Mouse (Mus musculus): ENCODE measurements around the gene Dnah11. TPM values are rescaled to one million over a fixed set of nuclear protein-coding genes. Genes with fewer than 3 reads are reported as not detected.
"Not testable (repeated sequence)": the region's sequence is repeated elsewhere in the genome, so short reads cannot be mapped to it uniquely, and the experiment has no call there.

Dnah11 gene
- polyA plus RNA-seq, 1 experiment from 2014 or later = 0.10 TPM

- 80% methylated on average over 5 of the region's 5 CpGs for WGBS
- Histone ChIP-seq H3K9me3 (no peaks in the 10 kb centered on the region), H3K27ac (replicated peaks) (no peak overlapping the region), H3K4me1 (replicated peaks) (peaks cover 4% of the 10 kb centered on the region; the same call in 1 of the 2 replicates), H3K4me3 (no peak overlapping the region), H3K36me3 (no peaks in the 10 kb centered on the region), H3K9ac (no peak overlapping the region), H3K4me2 (no peak overlapping the region), H3K27me3 (no peaks in the 10 kb centered on the region; the same call in 1 of the 2 replicates)
- ATAC-seq (ENCODE audit: low read depth) = no peak
Measured at GRCm38 (mm10) chr12:117946823-117947704, 251.8 kb downstream of the Dnah11 start.

GRCm38 (mm10) chr12:117941947-117942346 is 256.9 kb downstream of the Dnah11 start:
- Histone ChIP-seq H3K4me3 (no peak overlapping the region), H3K9me3 (no peaks in the 10 kb centered on the region), H3K36me3 (no peaks in the 10 kb centered on the region), H3K27ac (replicated peaks) (no peak overlapping the region), H3K4me1 (replicated peaks) (peaks cover 6% of the 10 kb centered on the region; the same call in 1 of the 2 replicates), H3K9ac (no peak overlapping the region), H3K27me3 (peaks cover 5% of the 10 kb centered on the region), H3K4me2 (no peak overlapping the region)
- 48% methylated on average over 7 of the region's 7 CpGs for WGBS
- no peak for ATAC-seq (ENCODE audit: low read depth)

- ATAC-seq (ENCODE audit: low read depth) = no peak
- H3K27me3 ChIP-seq = peaks cover 5% of the 10 kb centered on the region
- H3K4me1 ChIP-seq (replicated peaks) = peaks cover 4% of the 10 kb centered on the region; the same call in 1 of the 2 replicates
- no peaks in the 10 kb centered on the region for H3K36me3 ChIP-seq
- no peak overlapping the region for H3K27ac ChIP-seq (replicated peaks)
- H3K9ac ChIP-seq = no peak overlapping the region
- 71% methylated on average over 2 of the region's 2 CpGs for WGBS
- H3K4me2 ChIP-seq = no peak overlapping the region
- H3K9me3 ChIP-seq = no peaks in the 10 kb centered on the region
- H3K4me3 ChIP-seq = no peak overlapping the region
Measured at GRCm38 (mm10) chr12:117938214-117938613, 260.6 kb downstream of the Dnah11 start.

GRCm38 (mm10) chr12:117932026-117932425 is 266.8 kb downstream of the Dnah11 start:
- Histone ChIP-seq H3K9me3 (no peaks in the 10 kb centered on the region), H3K27me3 (no peaks in the 10 kb centered on the region), H3K4me2 (no peak overlapping the region), H3K4me3 (no peak overlapping the region), H3K4me1 (replicated peaks) (no peaks in the 10 kb centered on the region), H3K36me3 (no peaks in the 10 kb centered on the region), H3K9ac (no peak overlapping the region), H3K27ac (replicated peaks) (no peak overlapping the region)
- 86% methylated on average over 1 of the region's 1 CpGs for WGBS
- ATAC-seq (ENCODE audit: low read depth) = no peak

GRCm38 (mm10) chr12:117929768-117930167 is 269.1 kb downstream of the Dnah11 start:
- ATAC-seq (ENCODE audit: low read depth) = no peak
- Histone ChIP-seq H3K9me3 (no peaks in the 10 kb centered on the region), H3K27ac (replicated peaks) (no peak overlapping the region), H3K9ac (no peak overlapping the region), H3K4me3 (no peak overlapping the region), H3K36me3 (no peaks in the 10 kb centered on the region), H3K4me1 (replicated peaks) (no peaks in the 10 kb centered on the region), H3K27me3 (no peaks in the 10 kb centered on the region), H3K4me2 (no peak overlapping the region)
- 83% methylated on average over 4 of the region's 4 CpGs for whole genome bisulfite sequencing

GRCm38 (mm10) chr12:117915826-117916588 is 282.8 kb downstream of the Dnah11 start:
- H3K27me3 ChIP-seq = 0 out of 2 replicates have a peak, but pooled peaks cover 4% of the 10 kb centered on the region
- 26% methylated on average over 10 of the region's 10 CpGs for WGBS
- peak; percentile 40; the same call in 1 of the 2 replicates for ATAC-seq (ENCODE audit: low read depth)
- H3K36me3 ChIP-seq = no peaks in the 10 kb centered on the region
- peaks cover 25% of the 10 kb centered on the region for H3K4me1 ChIP-seq (replicated peaks)
- no peak overlapping the region; the same call in 1 of the 2 replicates for H3K27ac ChIP-seq (replicated peaks)
- H3K9ac ChIP-seq = no peak overlapping the region
- no peak overlapping the region for H3K4me2 ChIP-seq
- no peaks in the 10 kb centered on the region for H3K9me3 ChIP-seq
- no peak overlapping the region for H3K4me3 ChIP-seq

- ATAC-seq (ENCODE audit: low read depth) = no peak
- no peak overlapping the region for H3K4me2 ChIP-seq
- no peaks in the 10 kb centered on the region for H3K36me3 ChIP-seq
- no peaks in the 10 kb centered on the region for H3K9me3 ChIP-seq
- no peak overlapping the region for H3K9ac ChIP-seq
- peaks cover 25% of the 10 kb centered on the region for H3K4me1 ChIP-seq (replicated peaks)
- H3K27ac ChIP-seq (replicated peaks) = no peak overlapping the region
- H3K4me3 ChIP-seq = no peak overlapping the region
- 0 out of 2 replicates have a peak, but pooled peaks cover 4% of the 10 kb centered on the region for H3K27me3 ChIP-seq
- 3% methylated on average over 10 of the region's 10 CpGs for WGBS
Measured at GRCm38 (mm10) chr12:117914613-117915245, 284.1 kb downstream of the Dnah11 start.

GRCm38 (mm10) chr12:117911396-117911795 is 287.4 kb downstream of the Dnah11 start:
- 78% methylated on average over 1 of the region's 1 CpGs for WGBS
- no peak overlapping the region for H3K9ac ChIP-seq
- no peaks in the 10 kb centered on the region for H3K36me3 ChIP-seq
- no peak for ATAC-seq (ENCODE audit: low read depth)
- H3K4me3 ChIP-seq = no peak overlapping the region
- H3K4me1 ChIP-seq (replicated peaks) = peaks cover 20% of the 10 kb centered on the region
- H3K9me3 ChIP-seq = no peaks in the 10 kb centered on the region
- H3K27me3 ChIP-seq = 0 out of 2 replicates have a peak, but pooled peaks cover 4% of the 10 kb centered on the region
- H3K4me2 ChIP-seq = no peak overlapping the region
- H3K27ac ChIP-seq (replicated peaks) = no peak overlapping the region

GRCm38 (mm10) chr12:117905232-117905840 is 293.5 kb downstream of the Dnah11 start:
- not testable (repeated sequence) for ATAC-seq (ENCODE audit: low read depth); H3K9me3 ChIP-seq; H3K9ac ChIP-seq; H3K4me2 ChIP-seq; H3K4me1 ChIP-seq (replicated peaks); H3K4me3 ChIP-seq; H3K27me3 ChIP-seq; H3K36me3 ChIP-seq; H3K27ac ChIP-seq (replicated peaks)
- 83% methylated on average over 4 of the region's 4 CpGs for whole genome bisulfite sequencing

- no peaks in the 10 kb centered on the region for H3K4me1 ChIP-seq (replicated peaks)
- H3K27me3 ChIP-seq = no peaks in the 10 kb centered on the region
- H3K9me3 ChIP-seq = no peaks in the 10 kb centered on the region
- no peak overlapping the region for H3K4me2 ChIP-seq
- no peak overlapping the region for H3K9ac ChIP-seq
- ATAC-seq (ENCODE audit: low read depth) = no peak
- H3K27ac ChIP-seq (replicated peaks) = no peak overlapping the region
- H3K36me3 ChIP-seq = no peaks in the 10 kb centered on the region
- 93% methylated on average over 8 of the region's 8 CpGs for WGBS
- no peak overlapping the region for H3K4me3 ChIP-seq
Measured at GRCm38 (mm10) chr12:117903671-117904070, 295.2 kb downstream of the Dnah11 start.

GRCm38 (mm10) chr12:117901352-117901751 is 297.5 kb downstream of the Dnah11 start:
- not testable (repeated sequence) for H3K4me3 ChIP-seq; H3K36me3 ChIP-seq; H3K4me1 ChIP-seq (replicated peaks); H3K9me3 ChIP-seq; H3K4me2 ChIP-seq; H3K27me3 ChIP-seq; ATAC-seq (ENCODE audit: low read depth); H3K27ac ChIP-seq (replicated peaks); H3K9ac ChIP-seq
- 60% methylated on average over 2 of the region's 4 CpGs for WGBS
